Mouse (Mus musculus): ENCODE measurements at regions not wholly inside any gene's neighbourhood (a gene's known extent, or its start where the extent isn't known, plus 50 kb on each side); places are given as distances from the start of the nearest gene placed in this dataset.

DNA sequence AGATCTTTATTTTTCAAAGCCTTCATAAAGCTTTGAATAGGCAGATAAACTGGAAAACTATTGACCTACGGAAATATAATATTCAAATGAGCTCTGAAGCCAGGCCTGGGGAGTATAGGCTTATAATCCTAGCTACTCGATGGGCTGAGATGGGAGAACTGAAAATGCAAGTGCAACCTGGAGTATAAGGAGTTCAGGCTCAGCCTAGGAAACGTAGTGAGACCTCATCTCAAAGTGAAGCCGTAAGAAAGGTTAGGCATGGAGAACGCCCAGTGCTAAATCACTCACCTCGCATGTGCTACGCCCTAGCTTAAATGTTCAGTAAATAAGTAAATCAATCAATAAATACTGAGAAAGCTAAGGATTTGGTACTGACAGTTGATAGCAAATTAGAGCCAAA lies 432.5 kb upstream of the Ubash3b start:
- H3K4me2 ChIP-seq (replicated peaks), result no peak overlapping the region
- no peak overlapping the region for H3K4me3 ChIP-seq (replicated peaks)
- no peaks in the 10 kb centered on the region for H3K9me3 ChIP-seq
- no peak overlapping the region for H3K9ac ChIP-seq (replicated peaks)
- WGBS, result 75% methylated on average over 7 of the region's 7 CpGs
- peaks cover 90% of the 10 kb centered on the region for H3K4me1 ChIP-seq (replicated peaks)
- ATAC-seq, result 0 out of 2 replicates have a peak, but pooled peaks have one; percentile 14
- H3K27me3 ChIP-seq, result no peaks in the 10 kb centered on the region
- H3K27ac ChIP-seq, result peak overlapping the region; percentile 79
- H3K36me3 ChIP-seq, result peaks cover 43% of the 10 kb centered on the region

DNA sequence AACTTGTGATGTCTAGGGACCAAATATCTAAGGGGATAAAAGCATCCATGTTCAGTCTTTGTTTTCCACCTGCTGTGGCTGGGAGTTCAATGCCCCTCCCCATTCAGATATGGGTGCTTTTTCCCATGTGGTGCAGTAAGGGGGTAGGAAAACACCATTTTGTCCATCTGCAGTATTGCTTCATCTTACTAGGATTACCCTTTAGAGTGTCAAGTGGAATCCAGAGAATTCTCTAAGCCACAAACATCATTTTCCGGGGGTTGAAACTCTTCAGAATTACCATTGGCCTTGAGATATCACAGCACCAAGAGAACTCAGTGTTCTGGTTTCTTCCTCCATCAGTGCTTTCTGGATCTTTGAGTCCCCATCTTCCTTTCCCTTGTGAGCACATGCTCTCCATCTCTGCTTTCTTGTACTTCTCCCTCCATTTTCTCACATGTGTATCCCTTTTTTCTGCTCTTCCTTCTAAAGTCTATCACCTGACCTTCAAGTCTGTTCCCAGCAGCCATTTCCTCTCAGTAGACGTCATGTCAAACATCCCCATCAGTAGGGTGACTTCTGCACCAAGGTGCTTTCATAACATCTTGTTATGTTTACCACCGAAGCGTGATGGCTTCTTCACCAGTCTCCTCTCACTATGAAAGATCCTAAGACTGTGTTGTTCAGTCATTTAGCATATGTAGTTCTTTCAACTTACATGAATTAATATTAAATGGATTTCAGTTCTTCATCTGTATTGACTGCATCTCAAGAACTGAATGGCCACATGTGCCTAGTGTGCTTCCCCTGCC lies 431.6 kb upstream of the Ubash3b start:
- ATAC-seq, result no peak; the same call in 1 of the 2 replicates
- H3K4me2 ChIP-seq (replicated peaks), result no peak overlapping the region

DNA sequence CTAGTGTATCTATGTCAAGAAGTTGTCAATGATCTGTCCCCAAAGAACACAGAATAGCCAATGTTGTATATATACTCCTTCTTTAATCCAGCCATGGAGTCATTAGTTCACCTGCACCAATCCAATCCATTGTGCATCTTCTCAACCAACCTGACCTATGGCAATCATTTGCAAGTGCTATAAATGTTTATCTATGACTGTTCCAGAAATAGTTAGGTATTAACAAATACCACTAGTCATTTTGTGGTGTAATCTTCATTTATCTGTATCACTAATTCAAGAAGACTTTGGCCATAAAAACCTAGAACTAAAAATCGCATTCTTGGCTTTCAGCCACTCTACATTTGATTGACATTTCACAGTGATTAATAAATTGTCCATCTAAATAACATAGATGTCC lies 430.6 kb upstream of the Ubash3b start:
- Histone ChIP-seq H3K4me2 (replicated peaks) (no peak overlapping the region), H3K4me1 (replicated peaks) (peaks cover 91% of the 10 kb centered on the region), H3K9me3 (no peaks in the 10 kb centered on the region), H3K36me3 (peaks cover 55% of the 10 kb centered on the region), H3K9ac (replicated peaks) (no peak overlapping the region), H3K4me3 (replicated peaks) (no peak overlapping the region), H3K27me3 (no peaks in the 10 kb centered on the region), H3K27ac (0 out of 2 replicates have a peak overlapping the region, but pooled peaks have one; percentile 84)
- 98% methylated on average over 1 of the region's 1 CpGs for WGBS
- no peak for ATAC-seq

More for the DNA sequence above, 431.6 kb upstream of the Ubash3b start:
- Histone ChIP-seq H3K4me3 (replicated peaks) (no peak overlapping the region), H3K9me3 (no peaks in the 10 kb centered on the region), H3K9ac (replicated peaks) (no peak overlapping the region), H3K36me3 (peaks cover 50% of the 10 kb centered on the region), H3K27ac (peak overlapping the region; percentile 79), H3K27me3 (no peaks in the 10 kb centered on the region), H3K4me1 (replicated peaks) (peaks cover 89% of the 10 kb centered on the region)
- WGBS, result 79% methylated on average over 4 of the region's 4 CpGs

DNA sequence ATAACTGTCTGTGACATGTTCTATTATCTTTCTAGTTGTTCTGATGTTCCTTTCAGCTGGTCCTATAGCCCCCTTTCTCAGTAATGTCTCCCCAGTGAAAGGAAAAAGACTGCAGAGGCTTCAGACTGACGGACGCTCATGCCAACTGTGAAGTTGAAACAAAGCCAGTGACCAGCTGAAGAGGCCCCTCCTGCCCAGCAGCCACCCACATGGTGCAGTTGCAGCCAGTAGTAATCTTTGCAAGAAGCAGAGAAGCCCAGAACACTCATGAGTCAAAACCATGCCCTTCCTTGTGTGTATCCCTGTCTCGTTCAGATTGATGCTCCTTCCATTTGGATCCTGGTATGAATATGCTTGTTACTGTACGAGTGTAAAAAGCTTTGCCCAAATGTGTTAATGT lies 428.7 kb upstream of the Ubash3b start:
- Histone ChIP-seq H3K4me2 (replicated peaks) (peak overlapping the region; percentile 74), H3K36me3 (peaks cover 59% of the 10 kb centered on the region), H3K9me3 (no peaks in the 10 kb centered on the region), H3K4me1 (replicated peaks) (peaks cover 85% of the 10 kb centered on the region), H3K27me3 (no peaks in the 10 kb centered on the region), H3K27ac (peak overlapping the region; percentile 84), H3K4me3 (replicated peaks) (peak overlapping the region; percentile 32), H3K9ac (replicated peaks) (peak overlapping the region; percentile 70)
- 56% methylated on average over 4 of the region's 4 CpGs for WGBS
- ATAC-seq, result no peak

DNA sequence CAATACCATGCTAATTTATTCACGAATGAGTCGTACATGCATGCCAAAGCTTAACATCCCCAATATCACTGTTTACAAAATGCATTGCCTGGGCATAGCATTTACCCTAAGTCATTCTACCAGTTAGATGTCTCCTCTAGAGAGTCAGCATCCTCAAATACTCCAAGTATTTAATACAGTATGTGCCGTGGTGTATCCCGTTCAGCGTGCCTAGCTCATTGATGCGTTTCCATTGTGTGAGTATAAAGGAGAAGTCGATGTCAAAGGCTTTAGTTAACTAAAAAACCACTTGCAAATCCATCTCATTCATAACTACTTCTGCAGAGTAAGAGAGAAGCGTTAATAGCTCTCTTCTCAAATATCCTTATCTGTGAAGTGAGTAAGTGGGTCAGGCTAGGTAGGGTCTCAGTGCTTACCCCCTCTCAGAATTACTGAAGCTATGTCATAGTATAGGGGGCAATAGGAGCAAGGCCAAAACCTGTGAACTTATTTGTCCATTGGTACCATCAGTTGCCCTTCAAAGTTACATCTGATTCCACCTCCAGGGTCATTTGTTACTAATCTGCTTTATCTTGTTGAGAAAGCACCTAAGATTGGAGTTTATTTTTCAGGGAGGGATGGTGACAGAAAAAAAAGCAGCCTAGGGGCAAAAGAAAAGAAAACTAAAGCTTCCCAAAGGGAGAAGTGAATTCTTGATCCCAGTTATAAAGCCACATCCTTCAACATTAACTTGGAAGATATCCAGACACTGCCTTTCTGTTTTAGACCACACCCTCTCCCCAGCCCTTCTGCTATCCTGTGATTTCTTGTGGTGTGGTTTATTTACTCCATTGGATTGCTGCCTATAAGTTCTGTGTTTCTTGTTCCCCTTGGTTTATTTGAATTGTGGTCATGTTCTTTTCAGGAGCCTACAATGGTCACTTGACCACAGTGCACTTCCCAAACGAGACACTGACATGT lies 427.2 kb upstream of the Ubash3b start:
- ATAC-seq, result no peak
- Histone ChIP-seq H3K27ac (peak overlapping the region; percentile 84), H3K4me2 (replicated peaks) (peak overlapping the region; percentile 74), H3K36me3 (peaks cover 59% of the 10 kb centered on the region), H3K9me3 (no peaks in the 10 kb centered on the region), H3K9ac (replicated peaks) (peak overlapping the region; percentile 70), H3K4me3 (replicated peaks) (peak overlapping the region; percentile 32), H3K27me3 (no peaks in the 10 kb centered on the region), H3K4me1 (replicated peaks) (peaks cover 73% of the 10 kb centered on the region)
- WGBS, result 43% methylated on average over 9 of the region's 9 CpGs

DNA sequence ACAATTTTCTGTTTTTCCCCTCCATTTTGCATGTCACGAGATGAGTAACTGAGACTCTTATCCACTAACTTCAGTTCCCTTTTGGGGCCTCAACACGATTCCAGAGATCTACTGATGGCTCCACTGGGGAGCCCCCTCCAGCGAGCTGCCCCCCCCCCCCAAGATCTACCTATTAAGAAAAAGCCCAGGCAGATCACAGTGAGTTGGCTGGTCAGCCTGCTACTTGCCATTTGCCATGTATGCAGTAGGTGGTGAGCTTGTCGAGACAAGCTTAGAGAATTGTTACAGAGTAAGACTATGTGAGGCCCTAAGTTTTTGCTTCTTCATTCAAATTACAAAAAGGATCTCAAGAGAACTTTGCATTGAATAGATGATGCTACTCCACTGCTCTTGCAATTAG lies 426.3 kb upstream of the Ubash3b start:
- peaks cover 65% of the 10 kb centered on the region for H3K4me1 ChIP-seq (replicated peaks)
- no peaks in the 10 kb centered on the region for H3K9me3 ChIP-seq
- 32% methylated on average over 4 of the region's 4 CpGs for WGBS
- H3K4me2 ChIP-seq (replicated peaks), result peak overlapping the region; percentile 74
- peaks cover 50% of the 10 kb centered on the region for H3K36me3 ChIP-seq
- peak overlapping the region; percentile 96 for H3K27ac ChIP-seq
- no peaks in the 10 kb centered on the region for H3K27me3 ChIP-seq
- H3K9ac ChIP-seq (replicated peaks), result peak overlapping the region; percentile 91
- H3K4me3 ChIP-seq (replicated peaks), result peak overlapping the region; percentile 67
- 0 out of 2 replicates have a peak, but pooled peaks have one; percentile 44 for ATAC-seq

DNA sequence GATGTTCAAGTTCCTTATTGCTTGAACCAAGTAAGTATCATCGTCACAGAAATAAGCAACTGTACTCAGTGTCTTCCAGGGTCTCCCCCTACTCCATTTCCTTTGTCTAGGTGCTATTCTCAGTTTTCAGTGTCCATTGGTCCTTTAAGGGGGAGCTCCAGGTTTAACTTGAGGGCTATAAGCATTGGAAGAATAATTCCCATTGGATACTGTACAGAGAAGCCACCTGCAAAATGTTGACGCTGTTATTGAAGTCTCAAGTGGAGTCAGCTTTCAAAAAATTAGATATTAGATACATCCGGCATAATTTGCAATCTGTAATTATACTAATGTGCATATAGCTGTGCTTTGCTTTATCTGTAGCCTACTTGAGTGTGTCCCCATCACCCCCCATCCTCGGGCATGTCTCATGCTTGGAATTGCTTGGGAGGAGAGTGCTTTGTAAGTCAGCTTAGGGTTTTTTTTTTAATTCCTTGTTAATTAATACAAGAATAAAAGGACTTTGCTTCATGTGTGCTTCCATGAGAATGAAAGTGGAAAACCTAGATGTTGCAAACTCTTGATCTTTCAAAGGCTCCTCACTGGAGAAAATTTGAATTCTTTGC lies 425.6 kb upstream of the Ubash3b start:
- Histone ChIP-seq H3K4me3 (replicated peaks) (peak overlapping the region; percentile 67), H3K9me3 (no peaks in the 10 kb centered on the region), H3K4me2 (replicated peaks) (peak overlapping the region; percentile 74), H3K9ac (replicated peaks) (peak overlapping the region; percentile 91), H3K36me3 (peaks cover 45% of the 10 kb centered on the region), H3K27ac (peak overlapping the region; percentile 96), H3K27me3 (no peaks in the 10 kb centered on the region), H3K4me1 (replicated peaks) (peaks cover 58% of the 10 kb centered on the region)
- no peak for ATAC-seq
- WGBS, result 47% methylated on average over 4 of the region's 4 CpGs

DNA sequence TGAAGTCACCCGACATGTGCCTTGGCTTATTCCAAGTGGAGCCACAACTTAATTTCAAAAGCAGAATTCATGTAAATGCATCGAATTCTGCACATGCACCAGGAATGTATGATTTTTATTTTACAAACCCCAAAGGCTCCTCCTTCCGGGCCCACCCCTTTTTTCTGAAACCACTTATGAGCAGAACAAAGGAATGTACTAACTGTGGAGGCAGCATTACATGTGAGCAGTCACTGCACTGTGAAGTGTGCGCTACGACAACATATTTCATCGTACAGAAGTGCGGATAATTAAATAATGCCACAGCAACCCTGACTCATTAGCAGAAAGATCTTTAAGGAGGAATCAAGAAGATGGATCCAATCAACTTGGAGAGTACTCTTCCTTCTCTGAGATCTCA lies 424.8 kb upstream of the Ubash3b start:
- Histone ChIP-seq H3K27me3 (no peaks in the 10 kb centered on the region), H3K9me3 (no peaks in the 10 kb centered on the region), H3K4me2 (replicated peaks) (peak overlapping the region; percentile 74), H3K4me3 (replicated peaks) (peak overlapping the region; percentile 67), H3K36me3 (peaks cover 37% of the 10 kb centered on the region), H3K4me1 (replicated peaks) (peaks cover 51% of the 10 kb centered on the region), H3K9ac (replicated peaks) (peak overlapping the region; percentile 91), H3K27ac (peak overlapping the region; percentile 96)
- WGBS, result 28% methylated on average over 7 of the region's 7 CpGs
- peak; percentile 68 for ATAC-seq

DNA sequence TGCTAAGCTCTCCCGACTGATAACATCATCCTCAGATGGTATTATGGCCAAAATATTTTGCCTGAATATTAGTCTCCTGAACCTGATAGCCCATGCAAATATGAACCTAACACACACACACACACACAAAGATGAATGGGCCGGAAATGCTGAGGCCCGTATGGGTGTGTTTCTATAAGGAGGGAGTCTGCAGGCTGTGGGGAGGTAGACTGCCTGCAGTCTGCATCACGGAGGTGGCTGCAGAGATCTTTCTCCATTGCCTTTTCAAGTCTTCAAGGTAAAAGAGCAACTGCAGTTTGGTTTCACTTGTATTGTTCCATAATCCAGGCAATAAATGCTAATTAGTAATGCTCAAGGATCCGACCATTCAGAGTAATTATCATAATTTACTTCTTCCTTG lies 424.3 kb upstream of the Ubash3b start:
- no peak for ATAC-seq
- Histone ChIP-seq H3K4me3 (replicated peaks) (peak overlapping the region; percentile 67), H3K9me3 (no peaks in the 10 kb centered on the region), H3K36me3 (peaks cover 32% of the 10 kb centered on the region), H3K9ac (replicated peaks) (peak overlapping the region; percentile 91), H3K4me2 (replicated peaks) (peak overlapping the region; percentile 74), H3K4me1 (replicated peaks) (peaks cover 46% of the 10 kb centered on the region), H3K27me3 (no peaks in the 10 kb centered on the region), H3K27ac (peak overlapping the region; percentile 96)
- 12% methylated on average over 5 of the region's 5 CpGs for WGBS

DNA sequence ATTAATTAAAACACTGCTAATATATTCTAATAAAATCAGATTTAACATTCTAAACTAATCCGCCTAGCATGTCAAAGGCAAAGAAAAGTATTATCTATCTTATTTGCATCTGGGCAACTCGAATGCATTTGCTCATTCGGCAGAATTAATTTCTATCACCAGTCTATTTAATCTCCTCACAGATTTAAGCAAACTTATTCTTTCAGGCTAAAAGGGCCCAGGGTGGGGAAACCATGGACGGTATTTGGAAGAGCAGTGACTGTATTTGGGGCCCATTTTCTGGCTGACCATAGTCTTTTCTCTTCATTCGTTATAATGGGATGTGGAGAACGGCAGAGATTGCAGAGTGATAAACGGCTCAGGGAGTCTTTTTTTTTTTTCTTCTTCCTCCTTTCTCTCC lies 423.5 kb upstream of the Ubash3b start:
- peak overlapping the region; percentile 74 for H3K4me2 ChIP-seq (replicated peaks)
- H3K4me1 ChIP-seq (replicated peaks), result peaks cover 39% of the 10 kb centered on the region
- H3K4me3 ChIP-seq (replicated peaks), result peak overlapping the region; percentile 67
- H3K27ac ChIP-seq, result peak overlapping the region; percentile 99
- H3K36me3 ChIP-seq, result peaks cover 24% of the 10 kb centered on the region
- no peaks in the 10 kb centered on the region for H3K9me3 ChIP-seq
- 5% methylated on average over 7 of the region's 7 CpGs for WGBS
- ATAC-seq, result no peak
- no peaks in the 10 kb centered on the region for H3K27me3 ChIP-seq
- H3K9ac ChIP-seq (replicated peaks), result peak overlapping the region; percentile 96

DNA sequence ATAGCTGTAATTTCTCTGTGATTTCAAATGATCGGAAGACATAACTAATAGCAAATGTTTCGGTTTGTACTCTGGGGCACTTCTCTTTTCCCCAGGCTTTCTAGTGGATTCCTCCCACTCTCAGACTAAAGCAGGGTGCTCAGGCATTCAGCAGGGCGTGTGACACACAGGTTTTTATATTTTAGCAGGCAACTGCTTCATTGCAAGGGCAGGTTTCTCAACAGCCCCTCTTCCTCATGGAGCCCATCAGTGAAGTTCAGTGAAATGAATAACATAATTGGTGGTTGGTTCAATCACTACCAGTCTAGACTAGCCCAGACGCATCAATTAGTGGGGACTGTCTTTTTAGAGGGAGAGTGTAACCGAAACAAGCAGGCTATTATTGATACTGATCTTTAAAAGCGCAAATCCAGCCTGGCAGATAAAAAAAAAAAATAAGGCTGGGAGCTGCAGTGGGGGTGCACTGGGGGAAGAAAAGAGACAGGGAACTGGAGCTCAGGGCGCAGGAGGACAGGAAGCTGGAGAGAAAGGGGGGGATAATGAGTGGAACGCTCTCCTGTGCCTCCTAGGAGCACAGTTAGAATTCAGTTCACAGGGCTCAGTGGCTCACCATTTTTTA lies 422.3 kb upstream of the Ubash3b start:
- WGBS, result 6% methylated on average over 8 of the region's 8 CpGs
- peaks cover 30% of the 10 kb centered on the region for H3K4me1 ChIP-seq (replicated peaks)
- no peaks in the 10 kb centered on the region for H3K27me3 ChIP-seq
- H3K4me3 ChIP-seq (replicated peaks), result peak overlapping the region; percentile 67
- ATAC-seq, result peak; percentile 15; the same call in 1 of the 2 replicates
- peak overlapping the region; percentile 74 for H3K4me2 ChIP-seq (replicated peaks)
- no peaks in the 10 kb centered on the region for H3K9me3 ChIP-seq
- H3K36me3 ChIP-seq, result peaks cover 15% of the 10 kb centered on the region
- H3K27ac ChIP-seq, result peak overlapping the region; percentile 99
- H3K9ac ChIP-seq (replicated peaks), result peak overlapping the region; percentile 96

Measured in midbrain, embryonic 13.5 days (tissue).